Mouse (Mus musculus) G1E (cell line): ENCODE measurements at regions not wholly inside any gene's neighbourhood (a gene's known extent, or its start where the extent isn't known, plus 50 kb on each side); places are given as distances from the start of the nearest gene placed in this dataset.

Experiments used
- CTCF ChIP-seq: IDR thresholded peaks from 2 replicates; pipeline ENCODE4 v1.5.1; 2012; ENCODE audit warnings: low read depth, low read length, inconsistent platforms, mixed read lengths
- GATA2 ChIP-seq: IDR thresholded peaks from 2 replicates; pipeline ENCODE4 v1.6.1; 2012; ENCODE audit warnings: low read depth, low read length, inconsistent platforms, borderline replicate concordance

- TF ChIP-seq CTCF, result no peak
- TF ChIP-seq GATA2, result no peak
These were observed 103.5 kb upstream of the Bcl6 start for GRCm38 (mm10) chr16:24092136-24092535.
